Mouse (Mus musculus) kidney, embryonic 14.5 days (tissue): ENCODE measurements at regions not wholly inside any gene's neighbourhood (a gene's known extent, or its start where the extent isn't known, plus 50 kb on each side); places are given as distances from the start of the nearest gene placed in this dataset.

Source experiments
- ATAC-seq: fragments of 200-750 bp; cut with Nextera tagmentation; 2 replicates; pipeline ENCODE4 v1.8.0; 2017; ENCODE audit warnings: moderate number of reproducible peaks, mild to moderate bottlenecking, moderate TSS enrichment, moderate library complexity; ENCODE audit not compliant: low FRiP score, low TSS enrichment
- H3K27ac ChIP-seq: fragments of 300-500 bp; sonication (generic); 2 replicates; pipeline ENCODE4 v1.5.1; 2014; ENCODE audit warnings: low read depth, mild to moderate bottlenecking, low read length, moderate library complexity, mixed read lengths
- H3K27me3 ChIP-seq: fragments of 300-500 bp; sonication (generic); 2 replicates; pipeline ENCODE4 v1.6.1; 2014; ENCODE audit warnings: mild to moderate bottlenecking, low read length; ENCODE audit not compliant: control insufficient read depth, insufficient read depth
- H3K36me3 ChIP-seq: fragments of 300-500 bp; sonication (generic); 2 replicates; pipeline ENCODE4 v1.6.1; 2014; ENCODE audit warnings: low read length, mixed read lengths; ENCODE audit not compliant: control insufficient read depth, insufficient read depth
- H3K4me1 ChIP-seq: fragments of 300-500 bp; sonication (generic); 2 replicates; pipeline ENCODE4 v1.6.1; 2014; ENCODE audit warnings: low read length, mixed read lengths; ENCODE audit not compliant: control insufficient read depth, insufficient read depth
- H3K4me2 ChIP-seq: fragments of 300-500 bp; sonication (generic); replicated peaks from 2 replicates; pipeline ENCODE4 v1.6.1; 2014; ENCODE audit warnings: low read depth, mild to moderate bottlenecking, low read length
- H3K4me3 ChIP-seq: fragments of 300-500 bp; sonication (generic); 2 replicates; pipeline ENCODE4 v1.5.1; 2014; ENCODE audit warnings: mild to moderate bottlenecking, low read length
- H3K9ac ChIP-seq: fragments of 300-500 bp; sonication (generic); 2 replicates; pipeline ENCODE4 v1.6.1; 2014; ENCODE audit warnings: low read depth, mild to moderate bottlenecking, low read length, moderate library complexity
- H3K9me3 ChIP-seq: fragments of 300-500 bp; sonication (generic); 2 replicates; pipeline ENCODE4 v1.6.1; 2016; ENCODE audit warnings: low read length; ENCODE audit not compliant: control insufficient read depth

DNA sequence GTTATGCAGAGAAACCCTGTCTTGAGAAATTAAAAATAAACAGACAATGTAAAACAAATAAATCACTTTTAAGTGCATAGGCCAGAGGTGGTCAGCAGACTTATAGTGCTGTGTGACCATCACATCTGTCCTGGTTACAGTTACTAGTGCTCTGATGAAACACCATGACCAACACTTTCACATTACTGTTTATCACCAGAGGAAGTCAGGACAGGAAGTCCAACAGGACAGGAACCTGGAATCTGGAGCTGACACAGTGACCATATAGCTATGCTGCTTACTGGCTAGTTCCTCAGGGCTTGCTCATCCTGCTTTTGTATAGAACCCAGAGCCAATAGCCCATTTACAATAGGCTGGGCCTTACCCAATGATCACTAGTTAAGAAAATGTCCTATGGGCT lies 51.0 kb upstream of the Klf13 start:
- Histone ChIP-seq H3K4me2 (no peak overlapping the region), H3K9me3 (no peaks in the 10 kb centered on the region), H3K9ac (no peak overlapping the region), H3K4me1 (peaks cover 8% of the 10 kb centered on the region), H3K4me3 (no peak overlapping the region), H3K27me3 (no peaks in the 10 kb centered on the region), H3K36me3 (no peaks in the 10 kb centered on the region), H3K27ac (no peak overlapping the region)
- no peak for ATAC-seq
